Mouse (Mus musculus) cerebellum, postnatal 25 days (tissue): ENCODE measurements at regions not wholly inside any gene's neighbourhood (a gene's known extent, or its start where the extent isn't known, plus 50 kb on each side); places are given as distances from the start of the nearest gene placed in this dataset.

Source experiments
- DNase-seq, 2 experiments: peaks; one replicate each; pipeline ENCODE4 v3.0.0; 2021; ENCODE audit warnings: mixed read lengths in 2 of 2

DNA sequence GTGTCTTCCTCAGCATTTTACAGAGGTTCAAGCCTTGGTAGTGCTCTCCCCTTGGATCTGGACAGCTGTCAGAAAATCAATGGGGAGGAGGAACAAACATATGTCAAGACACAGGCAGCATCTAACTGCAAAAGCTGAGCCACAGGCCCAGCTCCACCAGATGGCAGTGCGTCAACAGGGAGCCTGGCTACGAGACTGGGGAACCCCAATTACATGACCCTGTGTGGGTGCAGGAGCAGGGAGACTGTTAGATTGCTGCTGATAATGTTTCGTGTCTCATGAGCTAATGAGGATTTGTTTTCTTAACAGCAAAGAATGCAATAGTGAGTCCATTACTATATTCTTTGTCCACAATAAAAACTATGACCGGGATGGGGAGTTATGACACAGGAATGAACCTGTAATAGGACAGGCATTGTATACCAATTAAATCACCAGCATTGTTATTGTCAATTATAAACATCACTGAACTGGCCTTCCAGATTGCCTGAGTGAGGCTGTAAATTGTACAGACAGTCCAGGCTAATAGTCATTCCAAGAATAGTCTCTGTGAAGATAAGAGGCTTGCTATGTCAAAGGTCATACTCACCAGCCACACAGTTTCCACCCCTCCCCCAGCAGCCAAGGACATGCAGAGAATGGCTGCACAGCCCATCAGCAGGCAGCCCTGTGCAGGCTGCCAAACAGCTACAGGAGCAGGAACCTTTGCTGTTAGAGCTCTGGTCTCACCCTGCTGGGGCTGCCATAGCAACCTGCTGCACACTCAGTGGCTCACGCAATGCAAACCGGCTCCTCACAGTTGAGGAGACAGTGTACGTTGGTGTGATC lies 58.8 kb upstream of the Barx2 start:
- peak; percentile 51 to 73 for DNase-seq

- DNase-seq = no peak
Observed at GRCm38 (mm10) chr9:31972629-31972993, 59.3 kb upstream of the Barx2 start.

GRCm38 (mm10) chr9:31976191-31976590 lies 62.9 kb upstream of the Barx2 start:
- no peak for DNase-seq

- no peak for DNase-seq
Observed at GRCm38 (mm10) chr9:31978071-31978470, 64.8 kb upstream of the Barx2 start.

DNA sequence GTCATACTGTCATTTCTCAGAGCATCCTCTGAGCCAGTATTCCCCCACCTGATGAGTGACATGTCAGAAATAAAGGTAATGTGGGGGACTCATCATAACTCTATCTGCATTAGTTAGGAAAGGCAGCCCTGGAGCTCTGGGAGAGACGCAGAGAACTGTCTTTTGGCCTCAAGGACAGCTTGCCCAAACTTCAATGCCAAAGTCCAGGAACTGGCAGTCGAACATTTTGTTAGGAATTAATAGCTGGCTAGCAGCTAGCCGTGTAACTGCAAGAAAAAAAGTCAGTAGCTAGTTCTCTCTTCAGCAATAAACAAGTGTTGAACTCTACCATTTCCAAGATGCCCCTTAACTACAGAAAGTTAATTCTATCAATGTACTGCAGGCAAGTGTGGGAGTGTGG lies 65.9 kb upstream of the Barx2 start:
- no peak for DNase-seq

GRCm38 (mm10) chr9:31980459-31980858 lies 67.2 kb upstream of the Barx2 start:
- DNase-seq = no peak

DNA sequence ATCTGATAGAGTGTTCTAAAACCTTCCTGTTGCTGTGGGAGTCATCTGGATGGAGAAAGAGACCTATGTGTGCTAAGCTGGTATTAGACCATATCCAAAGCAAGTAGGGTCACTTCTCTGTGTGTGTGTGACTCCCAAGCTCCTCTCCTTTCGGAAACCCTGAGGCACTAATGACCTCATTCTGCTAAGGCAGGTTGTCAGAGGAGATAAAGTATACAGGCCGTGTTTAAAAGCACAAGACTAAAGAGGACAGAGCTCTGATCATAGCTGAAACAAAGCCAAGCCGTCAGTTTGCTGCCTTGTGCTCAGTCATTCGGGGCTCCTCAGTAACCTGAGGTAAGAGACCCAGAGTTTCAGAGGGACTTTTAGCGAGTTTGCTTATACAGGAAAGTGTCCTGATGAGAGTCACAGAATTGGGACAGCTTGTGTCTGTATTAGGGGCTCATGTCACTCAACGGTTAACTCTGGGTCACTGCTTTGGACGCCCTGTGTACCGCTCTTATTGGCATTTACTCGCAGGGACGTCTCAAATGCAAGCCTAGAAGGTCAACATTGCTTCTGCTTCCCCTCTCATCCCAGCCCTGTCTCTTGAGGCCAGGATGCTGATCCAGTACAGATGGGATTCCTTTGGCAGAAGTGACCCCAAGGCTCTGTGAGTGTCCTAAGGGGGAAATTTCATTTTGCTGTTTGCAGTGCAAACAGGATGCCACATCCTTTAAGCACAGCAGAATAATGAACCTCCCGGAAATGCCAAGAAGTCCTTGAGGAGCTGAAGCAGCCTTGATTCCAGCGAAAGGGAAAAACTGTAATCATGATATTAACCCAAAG lies 70.7 kb upstream of the Barx2 start:
- no peak for DNase-seq

DNA sequence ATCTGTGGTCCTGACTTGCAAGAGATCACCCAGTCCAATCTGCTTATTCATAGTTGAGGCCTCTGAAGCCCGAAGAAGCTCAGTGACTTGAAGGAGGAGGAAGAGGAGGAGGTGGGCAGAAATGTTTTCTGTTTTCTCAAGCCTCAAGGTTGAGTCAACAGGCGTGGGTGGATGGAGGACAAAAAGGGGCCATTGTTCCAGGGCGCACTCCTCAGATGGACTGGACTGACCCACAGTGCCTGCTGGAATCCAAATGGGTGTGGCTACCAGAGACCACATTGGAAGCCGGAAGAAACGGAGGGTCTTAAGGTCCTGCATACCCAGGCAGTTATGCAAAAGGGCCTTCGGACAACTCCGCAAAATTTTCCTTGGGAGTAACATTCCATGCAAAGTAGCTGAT lies 75.6 kb upstream of the Barx2 start:
- no peak for DNase-seq

- DNase-seq = no peak
Observed at GRCm38 (mm10) chr9:31989581-31990360, 76.5 kb upstream of the Barx2 start.

- DNase-seq = no peak
Observed at GRCm38 (mm10) chr9:31990456-31990855, 77.2 kb upstream of the Barx2 start.

GRCm38 (mm10) chr9:31993631-31994601 lies 80.7 kb upstream of the Barx2 start:
- DNase-seq = peak; percentile 63 to 71

GRCm38 (mm10) chr9:31995101-31995500 lies 81.8 kb upstream of the Barx2 start:
- DNase-seq = no peak

DNA sequence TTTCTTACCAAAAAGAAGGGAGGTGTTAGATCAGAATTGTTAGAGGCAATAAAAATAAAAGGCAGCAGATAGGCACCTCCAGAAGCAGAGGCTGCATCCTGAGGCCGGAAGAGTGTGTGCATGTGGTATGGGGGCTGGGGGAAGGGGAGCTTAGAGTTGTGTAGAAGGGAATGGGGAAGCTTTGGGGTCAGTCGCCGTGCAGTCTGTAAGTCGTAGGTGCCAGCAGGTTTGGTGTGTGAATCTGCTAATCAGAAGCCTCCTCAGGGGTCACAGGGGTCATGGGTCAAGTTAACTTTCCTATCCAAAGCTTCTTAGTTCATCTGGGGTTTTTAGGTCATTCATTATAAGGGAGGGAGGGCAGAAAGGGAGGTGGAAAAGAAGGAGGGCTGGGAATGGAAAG lies 82.4 kb upstream of the Barx2 start:
- DNase-seq = no peak

DNA sequence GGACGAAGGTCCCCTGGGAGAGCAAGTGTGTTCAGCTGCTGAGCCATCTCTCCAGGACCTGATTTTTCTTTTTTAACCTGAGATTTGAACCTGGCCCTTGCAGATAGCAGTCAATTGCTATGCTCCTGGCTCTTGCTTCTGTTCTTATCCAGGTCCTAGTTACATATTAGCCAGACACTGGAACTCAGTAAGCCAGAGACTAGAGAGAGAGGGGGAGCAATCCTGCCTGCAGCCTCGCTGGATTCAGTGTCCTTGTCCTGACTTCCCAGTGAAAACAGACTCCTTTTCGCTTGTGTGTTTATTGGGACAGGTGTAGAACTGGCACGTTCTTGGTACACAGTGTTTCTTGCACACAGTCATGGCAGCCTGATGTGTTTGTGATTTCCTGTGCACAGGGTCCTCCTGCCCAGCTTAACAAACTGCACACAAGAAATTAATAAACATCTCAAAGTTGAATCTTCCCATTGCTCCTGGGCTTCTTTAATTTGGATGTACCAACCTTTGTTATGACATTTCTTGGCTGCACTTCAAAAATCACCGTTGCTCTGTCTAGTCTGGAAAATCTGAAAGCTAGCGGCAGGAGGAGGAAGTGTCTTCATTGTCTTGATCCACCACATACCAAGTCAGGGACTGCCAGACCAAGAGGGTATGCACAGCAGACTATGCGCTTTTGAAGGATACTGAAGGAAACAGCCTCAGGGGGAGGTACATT lies 83.4 kb upstream of the Barx2 start:
- no peak for DNase-seq

DNA sequence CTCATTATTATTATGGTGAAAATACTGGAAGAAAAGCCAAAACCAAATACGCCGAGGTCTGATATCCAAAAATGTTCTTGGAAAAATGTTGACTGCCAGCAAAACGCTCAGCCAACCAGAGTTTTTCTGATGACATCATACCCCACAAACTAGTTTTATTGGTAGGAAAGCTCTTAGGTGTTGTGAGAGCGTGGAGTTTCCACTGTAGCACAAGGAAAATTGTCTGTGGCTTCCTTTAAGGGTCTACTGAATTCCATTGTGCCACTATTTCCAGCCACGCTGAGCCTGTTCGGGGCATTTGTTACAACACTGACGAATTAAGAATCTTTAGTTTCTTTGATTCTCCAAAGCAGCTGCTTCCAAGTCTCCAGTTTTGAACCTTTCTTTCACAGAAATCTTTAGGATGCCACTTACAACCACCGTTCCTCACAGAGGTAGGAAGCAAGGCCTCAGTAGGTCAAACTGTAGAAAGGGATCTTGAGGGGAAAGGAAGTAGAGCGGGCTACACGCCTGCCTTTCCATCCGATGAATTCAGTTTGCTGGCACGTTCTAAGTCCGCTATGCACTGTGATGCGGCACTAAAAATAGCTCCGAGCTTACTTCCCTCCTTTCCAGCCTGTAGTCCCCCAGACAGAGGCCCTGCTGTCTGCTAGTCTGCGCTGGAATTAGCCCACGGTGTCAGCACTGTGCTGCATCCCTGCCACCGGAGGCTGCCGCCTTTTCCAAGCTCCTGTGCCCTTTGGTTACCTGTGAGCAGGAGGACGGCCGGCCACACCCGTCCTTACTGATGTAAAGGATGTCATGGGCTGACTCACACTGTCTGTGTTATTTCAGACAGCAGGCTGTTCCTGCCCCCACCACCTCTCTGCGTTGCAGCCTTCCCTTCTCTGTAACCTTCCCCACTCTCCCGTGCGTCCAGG lies 84.2 kb upstream of the Barx2 start:
- peak in 1 of 2 experiments; percentile 8 for DNase-seq

DNA sequence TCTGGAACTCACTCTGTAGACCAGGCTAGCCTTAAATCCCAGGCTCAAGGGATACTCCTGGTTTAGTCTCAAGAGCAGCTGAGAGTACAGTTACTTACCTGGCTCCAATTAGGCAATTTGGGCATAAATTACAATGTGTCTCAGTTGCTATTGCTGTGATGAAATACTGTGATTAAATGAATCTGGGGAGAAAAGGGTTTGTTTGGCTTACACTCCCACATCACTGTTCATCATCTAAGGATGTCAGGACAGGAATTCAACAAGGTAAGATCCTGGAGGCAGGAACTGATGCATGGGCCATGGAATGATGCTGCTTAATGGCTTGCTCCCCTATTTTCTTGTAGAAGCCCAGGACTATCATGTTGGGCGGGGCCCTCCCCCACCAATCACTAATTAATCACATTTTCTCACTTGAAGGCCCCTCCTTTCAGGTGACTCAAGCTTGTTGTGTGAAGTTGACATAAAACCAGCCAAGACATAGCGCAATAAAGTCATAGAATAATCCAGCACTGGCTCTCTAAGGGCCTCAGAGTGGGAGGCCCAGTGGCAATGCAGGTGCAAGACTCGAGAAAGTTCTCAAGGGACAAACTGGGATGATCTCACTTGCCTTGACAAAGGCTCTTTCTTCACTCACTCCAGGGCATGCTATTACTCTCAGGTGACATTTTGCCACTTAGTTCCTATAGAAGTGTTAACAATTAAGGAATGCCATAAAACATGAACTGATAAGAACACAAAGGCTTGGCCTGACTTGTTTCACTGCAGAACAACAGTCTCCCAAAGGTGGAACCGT lies 85.4 kb upstream of the Barx2 start:
- DNase-seq = no peak

DNA sequence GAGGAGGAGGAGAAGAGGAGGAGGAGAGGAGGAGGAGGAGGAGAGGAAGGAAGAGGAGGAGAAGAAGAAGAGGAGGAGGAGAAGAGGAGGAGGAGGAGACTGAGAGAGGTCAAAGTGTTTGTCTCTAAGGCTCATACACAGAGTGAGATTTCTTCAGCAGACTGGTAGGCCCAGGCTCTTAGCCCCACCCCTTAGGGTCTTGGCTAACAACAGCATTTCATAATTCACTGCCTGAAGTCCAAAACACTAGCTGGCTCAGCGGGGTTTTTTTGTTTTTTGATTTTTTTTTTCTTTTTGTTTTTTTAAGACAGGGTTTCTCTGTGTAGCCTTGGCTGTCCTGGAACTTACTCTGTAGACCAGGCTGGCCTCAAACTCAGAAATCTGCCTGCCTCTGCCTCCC lies 86.5 kb upstream of the Barx2 start:
- DNase-seq = no peak

DNA sequence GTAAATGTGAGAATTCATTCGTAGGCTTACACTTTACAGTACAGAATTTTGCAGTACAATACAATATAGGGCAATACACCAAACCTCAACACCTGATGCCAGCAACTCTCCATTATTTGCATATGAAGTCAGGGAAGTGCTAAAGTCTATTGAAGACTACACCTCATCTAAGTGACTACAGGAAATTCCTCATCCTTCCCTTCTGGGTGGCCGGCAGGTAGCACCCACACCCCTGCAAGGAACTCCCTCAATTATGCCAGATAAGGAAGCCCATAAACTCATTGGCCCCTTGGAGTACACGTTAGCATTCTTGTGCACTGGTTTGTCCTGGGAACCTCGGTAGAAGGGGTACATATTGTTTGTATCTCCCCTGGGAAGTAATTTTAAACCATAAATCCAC lies 89.7 kb upstream of the Barx2 start:
- DNase-seq = no peak

- no peak for DNase-seq
Observed at GRCm38 (mm10) chr9:32003730-32004129, 90.5 kb upstream of the Barx2 start.
